Mouse (Mus musculus): Measurements from ENCODE around the gene Fam219b.
A peak's percentile ranks its signal among the peaks of the same experiment; 100 is the strongest.

Gene Fam219b

GRCm38 (mm10) chr9:57537044-57537727, at the start of gene Fam219b:
Gene Fam219b (plus strand): TSS chr9:57537528.
- DNase-seq = peak; percentile 88

GRCm38 (mm10) chr9:57487807-57488206, 49.5 kb upstream of the Fam219b start:
- no peak for DNase-seq

- DNase-seq = no peak
Measured at GRCm38 (mm10) chr9:57493532-57493931, 43.8 kb upstream of the Fam219b start.

GRCm38 (mm10) chr9:57494970-57495369, 42.4 kb upstream of the Fam219b start:
- no peak for DNase-seq

GRCm38 (mm10) chr9:57497236-57497635, 40.1 kb upstream of the Fam219b start:
- no peak for DNase-seq

- no peak for DNase-seq
Measured at GRCm38 (mm10) chr9:57498536-57498935, 38.8 kb upstream of the Fam219b start.

GRCm38 (mm10) chr9:57501452-57501851, 35.9 kb upstream of the Fam219b start:
- no peak for DNase-seq

GRCm38 (mm10) chr9:57501861-57502260, 35.5 kb upstream of the Fam219b start:
- DNase-seq = no peak

- DNase-seq = no peak
Measured at GRCm38 (mm10) chr9:57502911-57503621, 34.3 kb upstream of the Fam219b start.

- no peak for DNase-seq
Measured at GRCm38 (mm10) chr9:57503622-57504380, 33.5 kb upstream of the Fam219b start, which contains the start of gene Rpp25. Gene Rpp25 (plus strand): TSS chr9:57504026.

GRCm38 (mm10) chr9:57504381-57504700, 33.0 kb upstream of the Fam219b start:
- no peak for DNase-seq

GRCm38 (mm10) chr9:57504891-57505290, 32.4 kb upstream of the Fam219b start:
- no peak for DNase-seq

GRCm38 (mm10) chr9:57505700-57506099, 31.6 kb upstream of the Fam219b start:
- no peak for DNase-seq

- no peak for DNase-seq
Measured at GRCm38 (mm10) chr9:57510577-57510976, 26.8 kb upstream of the Fam219b start.

- DNase-seq = no peak
Measured at GRCm38 (mm10) chr9:57517113-57517512, 20.2 kb upstream of the Fam219b start.

- DNase-seq = no peak
Measured at GRCm38 (mm10) chr9:57520375-57521055, 16.8 kb upstream of the Fam219b start.

GRCm38 (mm10) chr9:57521056-57521911, 16.0 kb upstream of the Fam219b start, which contains the start of gene Cox5a:
Gene Cox5a (plus strand): TSS chr9:57521274.
- peak; percentile 95 for DNase-seq

GRCm38 (mm10) chr9:57522114-57522860, 15.0 kb upstream of the Fam219b start:
- no peak for DNase-seq

GRCm38 (mm10) chr9:57522861-57523246, 14.5 kb upstream of the Fam219b start:
- no peak for DNase-seq

GRCm38 (mm10) chr9:57523754-57524153, 13.6 kb upstream of the Fam219b start:
- no peak for DNase-seq

GRCm38 (mm10) chr9:57524439-57524838, 12.9 kb upstream of the Fam219b start:
- DNase-seq = no peak

Measured in cerebellum, adult 11 months (tissue).